Mouse (Mus musculus): ENCODE data around the gene Map3k20. TPM values are rescaled to one million over a fixed set of nuclear protein-coding genes. Genes with fewer than 3 reads are reported as not detected.
A peak's percentile ranks its signal among the peaks of the same experiment; 100 is the strongest.

The Map3k20 gene
- polyA plus RNA-seq, 1 experiment: 35.9 TPM

DNA sequence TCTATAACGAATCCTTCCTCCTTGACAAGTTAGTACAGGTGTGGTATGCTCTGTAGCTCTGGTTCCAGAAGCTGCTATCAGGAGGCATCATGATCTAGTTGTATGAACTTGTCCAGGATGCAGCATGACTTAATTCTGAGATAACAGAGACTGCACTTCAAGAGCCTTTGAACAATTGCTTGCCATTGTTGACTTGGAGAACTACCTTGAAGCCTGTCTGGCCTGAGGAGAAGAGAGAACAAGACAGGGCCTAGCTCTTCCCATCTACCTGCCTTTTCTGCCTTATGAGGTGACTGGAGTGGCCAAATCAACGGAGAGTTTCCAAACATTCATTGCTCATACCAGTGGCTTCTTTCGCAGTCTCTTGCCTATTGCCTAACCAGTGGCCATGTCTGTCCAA is 160.7 kb downstream of the Map3k20 start:
- DNase-seq: no peak
- 77% methylated on average over 3 of the region's 3 CpGs for WGBS
- no peak for TF ChIP-seq POLR2A (IDR thresholded peaks at IDR 0.05; ENCODE audit: borderline replicate concordance, extremely low read depth, low read depth, low read length)
- no peak for TF ChIP-seq CTCF (IDR thresholded peaks at IDR 0.05; ENCODE audit: insufficient read depth, low read length)
- Histone ChIP-seq H3K4me3 (replicated peaks; ENCODE audit: extremely low read depth, low read depth, low read length) (no peak overlapping the region), H3K4me1 (ENCODE audit: control insufficient read depth, insufficient read depth, low read length) (no peaks in the 10 kb centered on the region)

DNA sequence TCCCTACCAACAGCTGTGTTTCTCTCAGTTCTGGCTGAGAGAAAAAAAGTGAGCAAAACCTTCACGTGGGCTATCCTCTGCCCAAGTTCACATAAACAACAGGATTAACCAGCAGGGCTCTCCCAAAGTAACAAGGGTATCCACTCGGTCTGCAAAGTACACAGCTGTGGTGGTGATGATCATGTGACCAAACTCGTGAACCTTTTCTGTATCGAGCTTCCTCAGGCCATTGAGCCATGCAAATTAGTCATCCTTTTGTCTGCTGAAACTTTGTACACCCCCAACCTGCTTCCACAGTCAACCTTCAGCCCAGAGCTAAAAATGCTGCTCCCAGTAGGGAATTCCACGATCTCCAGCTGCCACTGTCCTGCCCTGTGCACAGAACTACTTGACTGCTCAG is 161.2 kb downstream of the Map3k20 start:
- Histone ChIP-seq H3K4me3 (replicated peaks; ENCODE audit: extremely low read depth, low read depth, low read length) (no peak overlapping the region), H3K4me1 (ENCODE audit: control insufficient read depth, insufficient read depth, low read length) (no peaks in the 10 kb centered on the region)
- WGBS: 50% methylated on average over 5 of the region's 5 CpGs
- TF ChIP-seq POLR2A (IDR thresholded peaks at IDR 0.05; ENCODE audit: borderline replicate concordance, extremely low read depth, low read depth, low read length): no peak
- no peak for TF ChIP-seq CTCF (IDR thresholded peaks at IDR 0.05; ENCODE audit: insufficient read depth, low read length)
- no peak for DNase-seq

DNA sequence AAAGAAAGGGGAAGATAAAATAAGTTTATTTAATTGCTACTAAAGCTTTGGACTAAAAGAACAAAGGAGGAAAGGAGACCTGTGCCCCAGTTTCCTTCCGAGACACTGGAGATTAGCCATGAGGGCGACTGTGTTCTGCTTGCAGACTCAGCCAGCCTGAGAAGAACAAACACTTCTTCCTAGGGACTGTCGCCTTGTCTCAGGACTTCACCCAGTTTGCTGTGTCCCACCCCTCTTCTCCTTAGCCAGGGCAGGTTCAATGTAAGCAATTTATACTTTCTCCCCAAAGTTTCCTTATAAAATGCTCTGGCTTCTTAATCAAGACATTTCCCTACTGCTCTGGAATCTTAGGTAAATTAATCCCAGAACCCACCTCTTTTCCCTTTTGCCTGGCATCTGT is 168.1 kb downstream of the Map3k20 start:
- DNase-seq: no peak
- no peak for TF ChIP-seq POLR2A (IDR thresholded peaks at IDR 0.05; ENCODE audit: borderline replicate concordance, extremely low read depth, low read depth, low read length)
- no peak for TF ChIP-seq CTCF (IDR thresholded peaks at IDR 0.05; ENCODE audit: insufficient read depth, low read length)
- peaks cover 3% of the 10 kb centered on the region for H3K4me1 ChIP-seq (ENCODE audit: control insufficient read depth, insufficient read depth, low read length)
- no peak overlapping the region for H3K4me3 ChIP-seq (replicated peaks; ENCODE audit: extremely low read depth, low read depth, low read length)
- WGBS: 36% methylated on average over 3 of the region's 3 CpGs

DNA sequence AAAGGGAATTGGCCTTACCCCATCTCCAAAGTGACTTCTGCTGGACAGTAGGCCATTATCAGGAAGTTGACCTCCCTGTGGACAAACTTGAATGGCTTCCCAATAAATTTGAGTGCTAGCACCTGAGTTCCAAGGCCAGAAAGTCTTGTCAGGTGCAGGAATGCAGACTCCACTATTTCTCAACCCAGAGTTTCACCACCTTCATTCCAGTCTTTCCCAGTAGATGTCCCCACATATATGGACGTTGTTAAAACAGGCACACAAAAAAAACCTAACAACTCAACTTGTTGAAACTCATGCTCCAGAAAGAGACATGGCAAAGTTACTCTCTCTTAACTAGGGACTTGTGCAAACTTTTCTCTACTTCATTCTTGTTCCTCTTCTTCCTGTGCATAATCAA is 170.8 kb downstream of the Map3k20 start:
- no peak overlapping the region for H3K4me3 ChIP-seq (replicated peaks; ENCODE audit: extremely low read depth, low read depth, low read length)
- 47% methylated on average over 1 of the region's 1 CpGs for WGBS
- no peak for TF ChIP-seq POLR2A (IDR thresholded peaks at IDR 0.05; ENCODE audit: borderline replicate concordance, extremely low read depth, low read depth, low read length)
- TF ChIP-seq CTCF (IDR thresholded peaks at IDR 0.05; ENCODE audit: insufficient read depth, low read length): no peak
- peaks cover 3% of the 10 kb centered on the region for H3K4me1 ChIP-seq (ENCODE audit: control insufficient read depth, insufficient read depth, low read length)
- DNase-seq: no peak

DNA sequence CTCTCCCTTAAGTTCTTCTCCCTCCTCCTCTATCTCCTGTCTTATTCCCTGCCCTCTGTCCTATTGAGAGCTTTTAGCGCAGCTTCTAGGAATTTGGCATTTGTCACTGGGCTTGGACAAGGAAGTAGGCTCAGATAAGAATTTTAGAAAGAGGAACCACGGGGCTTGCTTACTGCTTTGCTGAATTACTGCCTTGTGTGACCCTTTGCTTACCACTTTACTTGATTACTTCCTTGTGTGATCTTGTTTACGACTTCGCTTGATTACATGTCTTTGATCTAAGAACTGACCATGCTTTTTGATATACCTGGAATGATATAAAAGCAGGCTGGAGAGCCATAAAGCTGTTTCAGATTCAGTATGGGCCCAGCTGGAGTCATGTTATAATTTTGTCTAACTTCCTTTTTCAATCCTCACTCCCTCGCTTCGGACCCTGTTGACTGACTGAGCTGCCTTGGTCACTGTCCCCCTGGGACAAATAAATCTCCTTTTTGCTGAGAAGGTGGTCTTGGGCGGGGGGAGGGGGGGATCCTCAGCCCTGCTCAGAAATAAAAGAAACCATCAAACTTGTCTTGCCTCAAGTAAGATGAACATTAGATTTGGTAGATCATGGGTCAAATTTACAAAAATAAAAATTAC is 179.1 kb downstream of the Map3k20 start:
- no peak overlapping the region for H3K4me3 ChIP-seq (replicated peaks; ENCODE audit: extremely low read depth, low read depth, low read length)
- TF ChIP-seq CTCF (IDR thresholded peaks at IDR 0.05; ENCODE audit: insufficient read depth, low read length): no peak
- TF ChIP-seq POLR2A (IDR thresholded peaks at IDR 0.05; ENCODE audit: borderline replicate concordance, extremely low read depth, low read depth, low read length): no peak
- no peaks in the 10 kb centered on the region; the same call in 1 of the 2 replicates for H3K4me1 ChIP-seq (ENCODE audit: control insufficient read depth, insufficient read depth, low read length)
- no peak for DNase-seq
- WGBS: 55% methylated on average over 7 of the region's 7 CpGs

DNA sequence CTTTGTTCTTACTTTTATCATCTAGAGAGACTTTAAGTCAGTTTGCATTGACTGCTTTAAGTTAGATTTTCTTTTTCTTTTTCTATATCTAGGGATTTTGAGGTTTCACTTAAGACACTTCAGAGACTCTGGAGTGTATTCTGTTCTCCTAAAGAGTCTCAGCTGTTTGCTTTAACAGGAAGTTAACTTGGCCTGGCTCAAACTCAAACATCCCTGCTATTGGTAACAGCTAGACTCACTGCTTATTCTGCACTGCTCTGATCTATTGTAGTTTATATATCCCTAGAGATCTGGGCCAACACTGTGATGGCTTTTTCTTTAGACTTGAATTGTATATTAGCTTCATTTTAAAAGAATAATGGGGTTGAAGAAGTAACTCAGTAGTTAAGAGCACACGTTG is 182.2 kb downstream of the Map3k20 start:
- 64% methylated on average over 1 of the region's 1 CpGs for WGBS
- Histone ChIP-seq H3K4me1 (ENCODE audit: control insufficient read depth, insufficient read depth, low read length) (no peaks in the 10 kb centered on the region; the same call in 1 of the 2 replicates), H3K4me3 (replicated peaks; ENCODE audit: extremely low read depth, low read depth, low read length) (no peak overlapping the region)
- TF ChIP-seq CTCF (IDR thresholded peaks at IDR 0.05; ENCODE audit: insufficient read depth, low read length): no peak
- no peak for TF ChIP-seq POLR2A (IDR thresholded peaks at IDR 0.05; ENCODE audit: borderline replicate concordance, extremely low read depth, low read depth, low read length)
- no peak for DNase-seq

DNA sequence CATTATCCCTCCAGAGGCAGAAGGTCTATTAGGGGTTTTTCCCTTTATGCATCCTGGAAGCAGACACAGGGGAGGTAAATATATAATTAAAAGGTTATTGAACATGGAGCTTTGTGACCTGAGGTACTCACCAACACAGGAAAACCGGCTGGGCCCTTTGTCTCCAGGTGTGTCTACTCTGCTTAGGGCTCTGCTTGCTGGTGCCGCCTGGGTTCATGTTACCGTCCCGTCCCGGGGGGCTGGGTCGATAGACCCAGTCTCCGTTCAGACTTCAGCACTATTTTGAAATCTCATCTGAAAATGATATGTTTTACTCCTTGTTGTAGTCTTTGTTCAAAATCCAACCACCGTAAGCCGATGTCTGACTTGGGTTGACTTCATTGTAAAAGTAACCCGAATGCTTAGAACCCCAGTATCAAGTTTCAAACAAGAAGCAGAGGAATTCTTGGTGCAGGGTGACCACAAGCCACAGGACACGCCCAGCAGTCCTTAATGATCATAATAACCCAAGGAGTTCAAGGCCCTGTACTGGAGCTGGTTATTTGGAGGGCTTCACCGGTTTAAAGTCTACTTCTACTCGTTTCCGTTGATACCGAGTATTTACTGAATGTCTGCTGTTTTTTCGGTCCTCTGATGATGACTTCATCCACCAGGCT is 186.1 kb downstream of the Map3k20 start:
- 68% methylated on average over 16 of the region's 16 CpGs for WGBS
- H3K4me1 ChIP-seq (ENCODE audit: control insufficient read depth, insufficient read depth, low read length): no peaks in the 10 kb centered on the region; the same call in 1 of the 2 replicates
- no peak for TF ChIP-seq POLR2A (IDR thresholded peaks at IDR 0.05; ENCODE audit: borderline replicate concordance, extremely low read depth, low read depth, low read length)
- no peak for DNase-seq
- no peak overlapping the region for H3K4me3 ChIP-seq (replicated peaks; ENCODE audit: extremely low read depth, low read depth, low read length)

DNA sequence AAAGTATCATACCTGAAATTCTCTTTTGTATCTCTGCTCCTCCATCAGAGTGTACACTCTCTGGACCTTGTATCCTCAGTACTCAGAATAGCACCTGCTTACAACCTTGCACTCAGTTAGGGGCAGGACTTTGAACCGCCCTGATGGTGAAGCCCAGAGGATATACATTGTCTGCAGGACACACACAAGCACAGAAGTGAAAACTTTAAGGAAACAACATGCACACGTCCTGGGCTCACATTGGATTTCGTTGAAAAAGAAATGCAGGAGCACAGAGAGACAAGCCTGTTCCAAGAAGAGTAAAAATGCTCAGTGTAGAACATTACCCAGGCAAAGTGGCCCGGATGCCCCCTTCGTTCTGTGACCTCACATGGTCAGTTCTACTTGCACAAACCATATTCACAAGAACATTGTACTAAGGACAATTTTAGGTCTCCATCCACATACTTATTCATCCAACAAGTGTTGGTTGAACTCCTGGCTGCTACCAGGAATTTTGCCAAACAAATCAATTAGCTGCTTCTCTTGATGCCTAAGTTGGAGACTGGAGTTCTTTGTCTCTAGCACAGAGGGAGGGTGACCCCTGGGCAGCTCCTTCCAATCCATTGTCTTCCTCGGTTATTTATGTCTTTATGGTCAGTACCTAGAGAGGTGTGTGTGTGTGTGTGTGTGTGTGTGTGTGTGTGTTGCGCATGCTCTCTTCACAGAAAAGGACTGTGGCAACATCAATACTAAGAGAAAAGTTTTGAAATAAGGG is 189.3 kb downstream of the Map3k20 start:
- no peak for DNase-seq
- 47% methylated on average over 7 of the region's 7 CpGs for WGBS
- Histone ChIP-seq H3K4me3 (replicated peaks; ENCODE audit: extremely low read depth, low read depth, low read length) (no peak overlapping the region), H3K4me1 (ENCODE audit: control insufficient read depth, insufficient read depth, low read length) (peaks cover 5% of the 10 kb centered on the region)
- TF ChIP-seq POLR2A (IDR thresholded peaks at IDR 0.05; ENCODE audit: borderline replicate concordance, extremely low read depth, low read depth, low read length) (no peak), CTCF (IDR thresholded peaks at IDR 0.05; ENCODE audit: insufficient read depth, low read length) (no peak)

DNA sequence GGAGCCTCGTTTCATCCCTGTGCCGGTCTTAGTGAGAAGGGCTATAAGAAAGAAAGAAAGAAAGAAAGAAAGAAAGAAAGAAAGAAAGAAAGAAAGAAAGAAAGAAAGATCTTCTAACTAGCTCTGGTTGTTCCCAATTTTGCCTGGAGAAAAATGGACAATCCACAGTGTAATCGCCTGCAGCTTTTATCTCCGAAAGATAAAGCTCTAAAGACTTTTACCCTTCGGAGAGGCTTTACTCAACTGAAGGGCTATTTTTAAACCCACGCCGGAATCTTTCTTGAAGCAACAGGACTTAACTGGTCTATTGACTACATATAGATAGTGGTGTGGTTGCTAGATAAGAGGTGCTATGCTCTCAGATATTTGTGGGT is 190.0 kb downstream of the Map3k20 start:
- Histone ChIP-seq H3K4me1 (ENCODE audit: control insufficient read depth, insufficient read depth, low read length) (peaks cover 5% of the 10 kb centered on the region), H3K4me3 (replicated peaks; ENCODE audit: extremely low read depth, low read depth, low read length) (peak overlapping the region; percentile 71)
- no peak for DNase-seq
- WGBS: 1% methylated on average over 7 of the region's 7 CpGs
- TF ChIP-seq POLR2A (IDR thresholded peaks at IDR 0.05; ENCODE audit: borderline replicate concordance, extremely low read depth, low read depth, low read length) (no peak), CTCF (IDR thresholded peaks at IDR 0.05; ENCODE audit: insufficient read depth, low read length) (no peak)

Measured in lung, adult 2 months (tissue).